Mouse (Mus musculus): ENCODE measurements at regions not wholly inside any gene's neighbourhood (a gene's known extent, or its start where the extent isn't known, plus 50 kb on each side); places are given as distances from the start of the nearest gene placed in this dataset.

DNA sequence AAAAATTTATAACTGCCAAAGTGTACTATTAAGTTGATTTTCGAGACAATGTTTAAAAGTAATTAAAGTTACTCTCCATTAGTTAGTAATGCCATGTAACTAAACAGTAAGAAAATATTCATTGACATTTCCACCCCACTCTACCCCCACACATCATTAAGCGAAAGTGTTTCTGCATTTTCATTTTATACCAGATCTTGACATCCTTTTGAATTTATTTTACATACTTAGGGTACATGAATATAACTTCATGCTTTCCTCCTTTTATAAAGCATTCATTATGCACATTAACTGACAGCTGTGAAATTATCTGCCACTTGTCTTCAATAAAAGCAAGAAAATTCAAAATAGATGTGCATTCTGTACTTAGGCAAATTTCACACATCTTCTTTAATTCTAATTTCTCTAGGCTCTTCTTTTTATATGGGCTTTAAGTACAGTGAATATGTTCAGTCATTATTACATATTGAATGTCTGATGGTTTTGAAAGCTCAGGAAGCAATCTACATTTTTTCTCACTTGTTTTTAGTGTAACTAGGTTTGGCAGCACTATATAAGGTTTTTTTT lies 526.5 kb downstream of the Epha5 start:
- Histone ChIP-seq H3K4me1 (ENCODE audit: control insufficient read depth, insufficient read depth, low read length) (no peaks in the 10 kb centered on the region), H3K27ac (ENCODE audit: low read length) (no peak overlapping the region), H3K27me3 (replicated peaks; ENCODE audit: control insufficient read depth, insufficient read depth, low read length) (no peaks in the 10 kb centered on the region), H3K9ac (ENCODE audit: low read depth, low read length) (no peak overlapping the region), H3K4me3 (ENCODE audit: low read length) (no peak overlapping the region), H3K9me3 (ENCODE audit: control insufficient read depth, low read length) (no peaks in the 10 kb centered on the region), H3K4me2 (ENCODE audit: low read depth, low read length) (no peak overlapping the region), H3K36me3 (ENCODE audit: control insufficient read depth, insufficient read depth, low read length) (no peaks in the 10 kb centered on the region)
- 73% methylated on average over 2 of the region's 2 CpGs for WGBS
- ATAC-seq: no peak

DNA sequence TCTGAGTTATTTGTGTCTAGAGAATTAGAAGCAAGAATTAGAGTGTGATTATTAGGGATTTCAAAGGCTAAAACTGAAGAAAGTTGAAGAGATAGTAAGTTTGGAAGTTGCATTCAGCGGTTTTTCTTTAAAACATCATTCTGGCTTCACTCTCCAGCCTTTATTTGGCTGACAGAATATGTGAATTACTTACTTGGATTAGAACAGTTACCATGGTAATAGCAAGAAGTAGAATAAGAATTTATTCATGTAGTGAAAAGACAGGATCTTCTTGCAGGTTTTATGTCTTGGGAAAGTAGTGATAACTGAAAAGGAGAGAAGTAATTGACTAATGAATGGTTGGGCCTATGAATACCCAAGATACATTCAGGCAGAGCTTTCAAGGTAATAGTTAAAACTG lies 517.1 kb upstream of the Tecrl start:
- no peak for ATAC-seq
- Histone ChIP-seq H3K36me3 (ENCODE audit: control insufficient read depth, insufficient read depth, low read length) (no peaks in the 10 kb centered on the region), H3K27me3 (replicated peaks; ENCODE audit: control insufficient read depth, insufficient read depth, low read length) (no peaks in the 10 kb centered on the region), H3K4me1 (ENCODE audit: control insufficient read depth, insufficient read depth, low read length) (no peaks in the 10 kb centered on the region), H3K27ac (ENCODE audit: low read length) (no peak overlapping the region), H3K9me3 (ENCODE audit: control insufficient read depth, low read length) (no peaks in the 10 kb centered on the region), H3K4me3 (ENCODE audit: low read length) (no peak overlapping the region), H3K9ac (ENCODE audit: low read depth, low read length) (no peak overlapping the region), H3K4me2 (ENCODE audit: low read depth, low read length) (no peak overlapping the region)
- WGBS: 69% methylated on average over 1 of the region's 1 CpGs

DNA sequence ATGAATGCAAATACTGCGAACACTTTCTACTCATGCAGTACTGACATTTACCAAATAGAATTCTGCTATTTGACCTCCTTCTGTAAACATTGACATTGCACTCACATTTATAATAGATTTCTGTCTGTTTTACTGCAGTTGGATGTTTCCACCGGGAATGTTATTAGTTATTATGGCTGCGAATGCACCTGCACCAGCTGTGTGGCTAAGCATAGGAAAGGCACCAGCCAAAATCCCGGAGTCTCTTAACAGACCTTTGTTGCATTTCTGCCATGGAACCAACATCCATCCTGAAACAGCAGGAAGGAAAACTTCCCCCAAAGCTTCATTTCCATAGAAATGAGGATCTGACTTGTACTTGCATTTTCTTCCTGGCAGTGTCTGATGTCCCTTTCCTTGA lies 513.4 kb upstream of the Tecrl start:
- H3K27ac ChIP-seq (ENCODE audit: low read length): no peak overlapping the region
- no peak overlapping the region for H3K9ac ChIP-seq (ENCODE audit: low read depth, low read length)
- no peak overlapping the region for H3K4me2 ChIP-seq (ENCODE audit: low read depth, low read length)
- no peaks in the 10 kb centered on the region for H3K9me3 ChIP-seq (ENCODE audit: control insufficient read depth, low read length)
- ATAC-seq: no peak
- H3K27me3 ChIP-seq (replicated peaks; ENCODE audit: control insufficient read depth, insufficient read depth, low read length): no peaks in the 10 kb centered on the region
- no peaks in the 10 kb centered on the region for H3K4me1 ChIP-seq (ENCODE audit: control insufficient read depth, insufficient read depth, low read length)
- no peak overlapping the region for H3K4me3 ChIP-seq (ENCODE audit: low read length)
- H3K36me3 ChIP-seq (ENCODE audit: control insufficient read depth, insufficient read depth, low read length): no peaks in the 10 kb centered on the region
- 55% methylated on average over 4 of the region's 4 CpGs for WGBS

DNA sequence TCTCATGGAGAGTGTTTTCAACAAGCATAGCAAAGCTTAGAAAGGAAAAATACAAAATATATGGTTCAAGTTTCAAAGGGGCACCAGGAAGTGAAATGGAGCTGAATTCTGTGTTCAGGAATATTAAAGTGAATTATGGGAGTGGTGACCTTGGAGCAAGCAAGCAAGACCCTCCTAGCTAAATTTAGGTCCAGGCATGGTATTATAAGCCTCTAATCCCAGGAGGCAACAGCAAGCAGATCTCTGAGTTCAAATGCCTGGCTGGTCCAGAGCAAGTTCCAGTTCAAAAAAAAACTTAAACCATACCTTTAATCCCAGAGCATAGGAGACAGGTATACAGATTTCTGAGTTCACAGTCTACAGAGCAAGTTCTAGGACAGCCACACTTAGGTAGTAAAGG lies 506.7 kb upstream of the Tecrl start:
- no peak overlapping the region for H3K4me2 ChIP-seq (ENCODE audit: low read depth, low read length)
- H3K4me3 ChIP-seq (ENCODE audit: low read length): no peak overlapping the region
- H3K4me1 ChIP-seq (ENCODE audit: control insufficient read depth, insufficient read depth, low read length): no peaks in the 10 kb centered on the region
- no peaks in the 10 kb centered on the region for H3K9me3 ChIP-seq (ENCODE audit: control insufficient read depth, low read length)
- H3K9ac ChIP-seq (ENCODE audit: low read depth, low read length): no peak overlapping the region
- no peak for ATAC-seq
- H3K27me3 ChIP-seq (replicated peaks; ENCODE audit: control insufficient read depth, insufficient read depth, low read length): no peaks in the 10 kb centered on the region
- no peaks in the 10 kb centered on the region for H3K36me3 ChIP-seq (ENCODE audit: control insufficient read depth, insufficient read depth, low read length)
- H3K27ac ChIP-seq (ENCODE audit: low read length): no peak overlapping the region

DNA sequence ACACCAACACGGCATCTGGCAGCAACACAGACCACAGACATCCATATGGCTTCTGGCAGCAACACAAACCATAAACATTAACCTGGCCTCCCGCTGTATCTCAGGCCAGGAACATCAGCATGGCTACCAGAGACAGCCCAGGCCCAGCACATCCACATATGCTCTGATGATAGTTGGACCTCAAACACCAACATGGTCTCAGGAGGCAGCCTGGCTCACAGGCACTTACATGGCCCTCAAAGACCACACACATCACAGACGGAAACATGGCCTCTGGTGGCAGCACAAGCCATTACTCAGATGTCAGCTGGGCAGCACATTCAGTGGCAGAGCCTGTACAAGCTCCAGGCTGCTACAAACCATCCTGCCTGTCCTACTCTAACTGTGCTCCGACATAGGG lies 497.0 kb upstream of the Tecrl start:
- no peak overlapping the region for H3K9ac ChIP-seq (ENCODE audit: low read depth, low read length)
- H3K9me3 ChIP-seq (ENCODE audit: control insufficient read depth, low read length): no peaks in the 10 kb centered on the region
- H3K4me2 ChIP-seq (ENCODE audit: low read depth, low read length): no peak overlapping the region
- WGBS: 66% methylated on average over 4 of the region's 4 CpGs
- no peaks in the 10 kb centered on the region for H3K4me1 ChIP-seq (ENCODE audit: control insufficient read depth, insufficient read depth, low read length)
- no peaks in the 10 kb centered on the region for H3K36me3 ChIP-seq (ENCODE audit: control insufficient read depth, insufficient read depth, low read length)
- no peak for ATAC-seq
- no peaks in the 10 kb centered on the region for H3K27me3 ChIP-seq (replicated peaks; ENCODE audit: control insufficient read depth, insufficient read depth, low read length)
- H3K4me3 ChIP-seq (ENCODE audit: low read length): no peak overlapping the region
- no peak overlapping the region for H3K27ac ChIP-seq (ENCODE audit: low read length)

DNA sequence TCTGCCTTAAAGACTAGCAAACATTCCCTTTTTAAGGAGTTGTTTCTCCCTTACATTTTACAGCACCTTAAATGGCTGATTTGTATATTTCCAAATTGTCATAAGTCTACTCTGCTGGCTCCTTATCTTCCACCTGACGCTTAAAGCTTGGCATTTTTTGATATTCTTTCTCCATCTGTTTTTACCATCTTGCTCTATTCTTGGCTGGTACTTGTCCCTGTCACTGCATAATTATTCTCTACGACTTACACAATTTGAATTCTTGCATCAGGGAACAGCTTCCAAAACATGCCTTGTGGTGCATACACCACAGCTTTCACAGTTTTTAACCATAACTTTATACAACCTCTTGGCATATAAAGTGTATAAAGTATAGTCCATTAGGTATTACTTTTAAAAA lies 471.6 kb upstream of the Tecrl start:
- Histone ChIP-seq H3K4me3 (ENCODE audit: low read length) (no peak overlapping the region), H3K36me3 (ENCODE audit: control insufficient read depth, insufficient read depth, low read length) (no peaks in the 10 kb centered on the region), H3K4me1 (ENCODE audit: control insufficient read depth, insufficient read depth, low read length) (no peaks in the 10 kb centered on the region), H3K9me3 (ENCODE audit: control insufficient read depth, low read length) (no peaks in the 10 kb centered on the region), H3K4me2 (ENCODE audit: low read depth, low read length) (no peak overlapping the region), H3K9ac (ENCODE audit: low read depth, low read length) (no peak overlapping the region), H3K27me3 (replicated peaks; ENCODE audit: control insufficient read depth, insufficient read depth, low read length) (no peaks in the 10 kb centered on the region), H3K27ac (ENCODE audit: low read length) (no peak overlapping the region)
- 80% methylated on average over 2 of the region's 2 CpGs for WGBS
- ATAC-seq: no peak

DNA sequence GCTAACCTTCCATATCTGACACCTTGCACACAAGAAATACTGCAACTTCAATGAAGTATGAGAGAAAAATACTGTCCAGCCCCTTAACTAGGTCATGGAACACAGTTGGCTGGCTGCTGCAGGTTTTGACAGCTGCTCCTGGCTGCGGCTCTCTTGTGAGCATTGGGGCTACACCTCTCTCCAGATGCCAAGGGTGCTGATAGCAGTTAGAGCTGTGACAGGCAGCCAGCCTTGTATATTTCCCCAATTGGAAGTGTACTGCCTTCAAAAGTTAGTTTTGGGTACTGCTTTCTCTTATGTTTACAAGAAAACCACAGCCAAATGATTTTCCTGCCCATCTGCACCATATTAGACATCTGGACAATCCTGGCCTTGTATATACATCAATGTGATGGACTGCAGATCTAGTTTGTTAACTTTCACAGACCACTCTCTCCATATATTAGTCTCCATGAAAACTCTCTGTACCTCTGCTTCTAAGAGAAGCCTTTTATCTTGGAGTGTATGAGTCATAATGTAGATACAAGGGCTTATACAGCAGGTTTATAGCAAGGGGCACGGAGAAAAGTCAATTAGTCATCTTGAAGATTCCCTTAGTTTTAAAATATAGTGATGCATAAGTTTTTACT lies 470.0 kb upstream of the Tecrl start:
- Histone ChIP-seq H3K27ac (ENCODE audit: low read length) (no peak overlapping the region), H3K4me3 (ENCODE audit: low read length) (no peak overlapping the region), H3K4me1 (ENCODE audit: control insufficient read depth, insufficient read depth, low read length) (no peaks in the 10 kb centered on the region), H3K27me3 (replicated peaks; ENCODE audit: control insufficient read depth, insufficient read depth, low read length) (no peaks in the 10 kb centered on the region), H3K4me2 (ENCODE audit: low read depth, low read length) (no peak overlapping the region), H3K36me3 (ENCODE audit: control insufficient read depth, insufficient read depth, low read length) (no peaks in the 10 kb centered on the region), H3K9ac (ENCODE audit: low read depth, low read length) (no peak overlapping the region), H3K9me3 (ENCODE audit: control insufficient read depth, low read length) (no peaks in the 10 kb centered on the region)
- WGBS: 38% methylated on average over 2 of the region's 2 CpGs
- ATAC-seq: no peak

DNA sequence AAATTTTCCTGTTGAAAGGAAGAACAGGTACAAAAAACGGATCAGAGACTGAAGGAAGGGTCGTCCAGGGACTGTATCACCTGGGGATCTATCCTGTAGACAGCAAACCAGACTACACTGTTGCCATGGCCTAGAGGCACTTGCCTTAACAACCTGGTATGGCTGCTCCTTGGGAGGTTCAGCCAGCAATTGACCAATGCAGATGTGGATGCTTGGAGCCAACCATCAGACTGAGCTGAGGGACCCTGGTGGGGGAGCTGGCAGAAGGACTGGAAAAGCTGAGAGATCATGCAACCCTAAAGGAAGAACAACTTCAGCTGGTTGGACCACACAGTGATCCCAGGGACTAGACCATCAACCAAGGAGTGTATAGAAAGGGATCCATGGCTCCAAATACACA lies 456.3 kb upstream of the Tecrl start:
- 79% methylated on average over 2 of the region's 2 CpGs for WGBS
- Histone ChIP-seq H3K27ac (ENCODE audit: low read length) (no peak overlapping the region), H3K4me1 (ENCODE audit: control insufficient read depth, insufficient read depth, low read length) (no peaks in the 10 kb centered on the region), H3K9ac (ENCODE audit: low read depth, low read length) (no peak overlapping the region), H3K9me3 (ENCODE audit: control insufficient read depth, low read length) (no peaks in the 10 kb centered on the region), H3K36me3 (ENCODE audit: control insufficient read depth, insufficient read depth, low read length) (no peaks in the 10 kb centered on the region), H3K27me3 (replicated peaks; ENCODE audit: control insufficient read depth, insufficient read depth, low read length) (no peaks in the 10 kb centered on the region), H3K4me2 (ENCODE audit: low read depth, low read length) (no peak overlapping the region), H3K4me3 (ENCODE audit: low read length) (no peak overlapping the region)
- ATAC-seq: no peak

DNA sequence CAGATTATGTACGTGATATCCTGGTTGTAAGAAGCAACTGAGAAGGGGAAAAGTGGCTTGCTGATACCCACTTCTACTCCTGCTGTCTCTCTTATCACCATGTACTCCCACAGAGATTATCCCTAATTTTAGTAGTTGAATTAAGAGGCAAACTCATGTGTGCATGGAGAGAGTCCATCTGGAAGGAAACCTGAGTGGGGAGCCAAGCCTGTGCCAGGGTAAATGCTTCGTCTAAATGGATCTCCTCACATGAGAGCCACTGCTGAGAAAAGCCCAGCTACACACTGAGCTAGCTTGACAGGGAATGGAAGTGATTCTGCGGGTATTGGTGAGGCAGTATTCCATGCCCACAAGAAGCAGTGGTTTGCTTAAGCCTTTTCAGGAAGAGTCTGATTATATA lies 445.0 kb upstream of the Tecrl start:
- no peak overlapping the region for H3K9ac ChIP-seq (ENCODE audit: low read depth, low read length)
- no peaks in the 10 kb centered on the region for H3K27me3 ChIP-seq (replicated peaks; ENCODE audit: control insufficient read depth, insufficient read depth, low read length)
- no peak for ATAC-seq
- H3K27ac ChIP-seq (ENCODE audit: low read length): no peak overlapping the region
- WGBS: 69% methylated on average over 3 of the region's 3 CpGs
- H3K36me3 ChIP-seq (ENCODE audit: control insufficient read depth, insufficient read depth, low read length): no peaks in the 10 kb centered on the region
- no peak overlapping the region for H3K4me2 ChIP-seq (ENCODE audit: low read depth, low read length)
- no peaks in the 10 kb centered on the region for H3K4me1 ChIP-seq (ENCODE audit: control insufficient read depth, insufficient read depth, low read length)
- no peaks in the 10 kb centered on the region for H3K9me3 ChIP-seq (ENCODE audit: control insufficient read depth, low read length)
- H3K4me3 ChIP-seq (ENCODE audit: low read length): no peak overlapping the region

DNA sequence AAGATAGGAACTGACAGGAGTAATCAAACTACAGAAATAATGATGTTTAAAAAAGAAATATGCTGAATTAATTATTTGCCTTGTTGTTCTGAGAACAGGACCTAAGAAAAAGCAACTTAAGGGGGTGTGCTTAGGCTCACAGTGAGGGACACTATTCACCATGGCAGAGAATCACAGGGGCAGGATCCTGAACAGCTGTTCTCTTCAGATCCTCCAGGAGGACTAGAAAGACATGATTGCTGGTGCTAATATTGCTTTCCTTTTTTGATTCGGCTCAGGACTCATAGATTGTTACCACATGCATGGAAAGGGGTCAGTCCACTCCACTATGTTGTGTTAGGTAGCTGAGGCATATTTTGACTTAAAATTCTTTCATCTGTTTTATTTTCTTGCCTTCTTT lies 425.4 kb upstream of the Tecrl start:
- Histone ChIP-seq H3K4me1 (ENCODE audit: control insufficient read depth, insufficient read depth, low read length) (no peaks in the 10 kb centered on the region), H3K4me2 (ENCODE audit: low read depth, low read length) (no peak overlapping the region), H3K4me3 (ENCODE audit: low read length) (no peak overlapping the region), H3K9me3 (ENCODE audit: control insufficient read depth, low read length) (no peaks in the 10 kb centered on the region), H3K9ac (ENCODE audit: low read depth, low read length) (no peak overlapping the region), H3K36me3 (ENCODE audit: control insufficient read depth, insufficient read depth, low read length) (no peaks in the 10 kb centered on the region), H3K27me3 (replicated peaks; ENCODE audit: control insufficient read depth, insufficient read depth, low read length) (no peaks in the 10 kb centered on the region), H3K27ac (ENCODE audit: low read length) (no peak overlapping the region)
- 54% methylated on average over 1 of the region's 1 CpGs for WGBS
- ATAC-seq: no peak
